Mouse (Mus musculus) G1E (cell line): ENCODE results near the gene Magi2.

ENCODE experiments used
- CTCF ChIP-seq: IDR thresholded peaks from 2 replicates; pipeline ENCODE4 v1.5.1; 2012; ENCODE audit warnings: low read depth, low read length, inconsistent platforms, mixed read lengths
- GATA1 ChIP-seq: IDR thresholded peaks from 2 replicates; pipeline ENCODE4 v1.6.1; 2012; ENCODE audit warnings: borderline replicate concordance, low read length, inconsistent platforms, mixed read lengths

DNA sequence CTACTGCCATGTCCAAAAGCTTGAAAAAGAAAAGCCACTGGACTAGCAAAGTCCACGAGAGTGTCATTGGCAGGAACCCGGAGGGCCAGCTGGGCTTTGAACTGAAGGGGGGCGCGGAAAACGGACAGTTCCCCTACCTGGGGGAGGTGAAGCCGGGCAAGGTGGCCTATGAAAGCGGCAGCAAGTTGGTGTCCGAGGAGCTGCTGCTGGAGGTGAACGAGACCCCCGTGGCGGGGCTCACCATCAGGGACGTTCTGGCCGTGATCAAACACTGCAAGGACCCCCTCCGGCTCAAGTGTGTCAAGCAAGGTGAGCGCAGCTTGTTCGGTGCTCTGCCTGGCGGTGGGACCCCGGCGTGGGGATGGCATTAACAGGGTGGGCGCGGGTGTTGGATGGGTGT is 445 bp downstream of the Magi2 start:
- no peak for TF ChIP-seq GATA1
- TF ChIP-seq CTCF, result no peak
